Comparison of ENCODE assay signal across 31 mouse cellular contexts in the genomic region with DNA sequence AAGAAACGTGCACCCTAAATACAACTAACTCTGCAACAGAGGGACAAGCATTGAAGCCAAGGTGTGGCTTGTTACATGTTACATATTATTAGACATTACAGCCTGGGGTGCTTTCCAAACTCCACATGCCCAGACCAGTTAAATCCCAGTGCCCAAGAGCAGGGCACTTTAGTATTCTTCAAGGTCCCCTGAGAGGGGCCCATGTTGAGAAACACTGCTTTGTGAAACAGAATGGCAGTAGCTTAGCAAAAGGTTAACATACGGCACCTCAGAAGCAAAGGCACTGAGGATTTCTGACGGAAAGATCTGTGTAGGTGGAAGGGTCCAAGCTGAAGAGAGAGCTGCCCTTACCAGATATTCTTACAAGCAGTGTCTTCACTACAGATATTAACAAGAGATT.
DNase-seq lines count a peak whose midpoint lies in the region; ATAC-seq and TF ChIP-seq lines count a peak whose summit lies in the region.
"Had no signal": no experiment of that assay in that cellular context is flagged by ENCODE, and none has a peak within 500 bp of the region (broad histone marks: within the 10 kb centered on the region; RNA-seq: fewer than 3 reads in every experiment).

No protein-coding gene starts in this region.

- H3K4me1 ChIP-seq in cerebellum, adult 2 months (ENCODE audit: control insufficient read depth, insufficient read depth, low read length), result peaks cover 63% of the 10 kb centered on the region
- peaks cover 24% of the 10 kb centered on the region for H3K4me1 ChIP-seq in forebrain, embryonic 13.5 days
- H3K4me1 ChIP-seq in forebrain, embryonic 10.5 days, result peaks cover 14% of the 10 kb centered on the region; the same call in 1 of the 2 replicates
- peaks cover 1% of the 10 kb centered on the region for H3K4me1 ChIP-seq in ES-Bruce4 (ENCODE audit: control insufficient read depth, insufficient read depth, low read length)
- H3K4me1 ChIP-seq: heart, embryonic 12.5 days; heart, embryonic 15.5 days; intestine, embryonic 15.5 days; kidney, embryonic 15.5 days had no signal

- peak overlapping the region; percentile 77 for H3K27ac ChIP-seq in cerebellum, adult 2 months (ENCODE audit: insufficient read depth, low read length)
- peak overlapping the region; percentile 51; the same call in 1 of the 2 replicates for H3K27ac ChIP-seq in forebrain, embryonic 13.5 days
- no peak overlapping the region for H3K27ac ChIP-seq in forebrain, embryonic 10.5 days
- 0 out of 2 replicates have a peak overlapping the region, but pooled peaks have one; percentile 13 for H3K27ac ChIP-seq in ES-Bruce4 (ENCODE audit: insufficient read depth, low read length)
- H3K27ac ChIP-seq: embryonic facial prominence, embryonic 10.5 days; embryonic facial prominence, embryonic 13.5 days; forebrain, embryonic 12.5 days; heart, embryonic 15.5 days; hindbrain, embryonic 10.5 days; hindbrain, embryonic 13.5 days; intestine, embryonic 15.5 days; kidney, embryonic 15.5 days had no signal

- DNase-seq in cerebellum, adult 2 months, result peak in 1 of 2 experiments; percentile 39
- DNase-seq in cerebellum, adult 8-10 months, result no peak
- no peak for DNase-seq in forebrain, embryonic 10.5 days (ENCODE audit: extremely low spot score, low spot score)
- DNase-seq in fat pad, adult 2 months (ENCODE audit: extremely low read depth, low read depth, low spot score), result peak; percentile 21
- no peak for DNase-seq in thymus, postnatal 0 days (ENCODE audit: low spot score)
- DNase-seq: adrenal gland, adult 8-10 months; cerebellum, postnatal 25 days; embryo, embryonic 11 days; forebrain, postnatal 0 days; gastrocnemius, postnatal 25 days; heart, adult 18-20 months; heart, postnatal 10 days; heart, postnatal 36 days; kidney, adult 11 months; kidney, adult 8-10 months had no signal

- no peak overlapping the region for H3K9ac ChIP-seq in forebrain, embryonic 13.5 days
- no peak overlapping the region for H3K9ac ChIP-seq in ES-Bruce4 (ENCODE audit: low read depth, poor library complexity, severe bottlenecking)
- H3K9ac ChIP-seq: embryonic facial prominence, embryonic 13.5 days; forebrain, embryonic 12.5 days; forebrain, postnatal 0 days; heart, embryonic 12.5 days; heart, embryonic 15.5 days; hindbrain, embryonic 13.5 days; intestine, embryonic 15.5 days; kidney, embryonic 15.5 days had no signal

- ATAC-seq in forebrain, embryonic 13.5 days, result no peak
- ATAC-seq: CD4-positive, CD25-positive, alpha-beta regulatory T cell, adult 4 months; forebrain, postnatal 0 days; hindbrain, embryonic 16.5 days; intestine, embryonic 15.5 days; Patski had no signal

- H3K4me3 ChIP-seq in cerebellum, adult 2 months (replicated peaks; ENCODE audit: insufficient read depth, low read depth, low read length), result no peak overlapping the region
- H3K4me3 ChIP-seq in forebrain, embryonic 13.5 days, result no peak overlapping the region
- H3K4me3 ChIP-seq in forebrain, embryonic 10.5 days, result no peak overlapping the region
- no peak overlapping the region for H3K4me3 ChIP-seq in ES-Bruce4 (ENCODE audit: low read depth, low read length)
- H3K4me3 ChIP-seq: embryonic facial prominence, embryonic 10.5 days; embryonic facial prominence, embryonic 13.5 days; erythroblast, embryonic 14.5 days; forebrain, embryonic 12.5 days; heart, embryonic 12.5 days; heart, embryonic 15.5 days; hindbrain, embryonic 10.5 days; hindbrain, embryonic 13.5 days; intestine, embryonic 15.5 days; kidney, embryonic 15.5 days had no signal

- TF ChIP-seq EP300 in ES-Bruce4 (IDR thresholded peaks at IDR 0.05; ENCODE audit: insufficient read depth, low read depth, low read length), result no peak

- 34% methylated on average over 3 of the region's 3 CpGs for WGBS in cerebellum, adult 2 months
- WGBS in forebrain, embryonic 13.5 days, result 33% methylated on average over 3 of the region's 3 CpGs
- 70% methylated on average over 3 of the region's 3 CpGs for WGBS in forebrain, embryonic 10.5 days

- H3K36me3 ChIP-seq in forebrain, embryonic 13.5 days (ENCODE audit: poor library complexity, severe bottlenecking), result no peaks in the 10 kb centered on the region
- 0 out of 2 replicates have a peak, but pooled peaks cover 5% of the 10 kb centered on the region for H3K36me3 ChIP-seq in forebrain, embryonic 10.5 days (replicated peaks)
- H3K36me3 ChIP-seq in ES-Bruce4 (ENCODE audit: control insufficient read depth, insufficient read depth, low read length, poor library complexity, severe bottlenecking), result peaks cover 8% of the 10 kb centered on the region
- H3K36me3 ChIP-seq: forebrain, embryonic 12.5 days; heart, embryonic 12.5 days; heart, embryonic 15.5 days; intestine, embryonic 15.5 days had no signal

- no peak for TF ChIP-seq POLR2A in cerebellum, adult 2 months (IDR thresholded peaks at IDR 0.05; ENCODE audit: borderline replicate concordance, insufficient read depth, low read length)
- TF ChIP-seq POLR2A in ES-Bruce4 (IDR thresholded peaks at IDR 0.05; ENCODE audit: insufficient read depth, low read length), result no peak

- H3K27me3 ChIP-seq in cerebellum, adult 2 months (ENCODE audit: control insufficient read depth, insufficient read depth, low read length), result no peaks in the 10 kb centered on the region
- H3K27me3 ChIP-seq in forebrain, embryonic 13.5 days, result no peaks in the 10 kb centered on the region
- H3K27me3 ChIP-seq in forebrain, embryonic 10.5 days (ENCODE audit: poor library complexity, severe bottlenecking), result no peaks in the 10 kb centered on the region
- no peaks in the 10 kb centered on the region for H3K27me3 ChIP-seq in ES-Bruce4 (ENCODE audit: control insufficient read depth, insufficient read depth, low read length, poor library complexity, severe bottlenecking)
- H3K27me3 ChIP-seq: embryonic facial prominence, embryonic 13.5 days; forebrain, embryonic 12.5 days; heart, embryonic 15.5 days; hindbrain, embryonic 13.5 days; intestine, embryonic 15.5 days; kidney, embryonic 15.5 days; Patski had no signal

- TF ChIP-seq CTCF in cerebellum, adult 2 months (IDR thresholded peaks at IDR 0.05; ENCODE audit: borderline replicate concordance, insufficient read depth, low read depth, low read length), result no peak
- no peak for TF ChIP-seq CTCF in ES-Bruce4 (IDR thresholded peaks at IDR 0.05; ENCODE audit: low read depth, low read length)

- H3K4me2 ChIP-seq in forebrain, embryonic 13.5 days, result no peak overlapping the region
- H3K4me2 ChIP-seq: embryonic facial prominence, embryonic 13.5 days; forebrain, embryonic 12.5 days; heart, embryonic 12.5 days; heart, embryonic 15.5 days; hindbrain, embryonic 13.5 days; intestine, embryonic 15.5 days; kidney, embryonic 15.5 days had no signal

- H3K9me3 ChIP-seq in forebrain, embryonic 13.5 days (replicated peaks), result no peaks in the 10 kb centered on the region
- H3K9me3 ChIP-seq in forebrain, embryonic 10.5 days, result no peaks in the 10 kb centered on the region
- 0 out of 2 replicates have a peak, but pooled peaks cover 3% of the 10 kb centered on the region for H3K9me3 ChIP-seq in ES-Bruce4 (replicated peaks; ENCODE audit: control insufficient read depth, insufficient read depth, low read length, poor library complexity, severe bottlenecking)
- H3K9me3 ChIP-seq: embryonic facial prominence, embryonic 10.5 days; embryonic facial prominence, embryonic 13.5 days; forebrain, embryonic 12.5 days; G1E; heart, embryonic 12.5 days; heart, embryonic 15.5 days; hindbrain, embryonic 10.5 days; hindbrain, embryonic 13.5 days; intestine, embryonic 15.5 days; kidney, embryonic 15.5 days had no signal
